Mouse (Mus musculus): ENCODE measurements around the gene Gm4969.
"Not testable (repeated sequence)": the region's sequence is repeated elsewhere in the genome, so short reads cannot be mapped to it uniquely, and the experiment has no call there.

Gm4969 gene

GRCm38 (mm10) chr7:19071024-19071423 is 47.1 kb downstream of the Gm4969 start:
- not testable (repeated sequence) for DNase-seq (ENCODE audit: low spot score)

DNA sequence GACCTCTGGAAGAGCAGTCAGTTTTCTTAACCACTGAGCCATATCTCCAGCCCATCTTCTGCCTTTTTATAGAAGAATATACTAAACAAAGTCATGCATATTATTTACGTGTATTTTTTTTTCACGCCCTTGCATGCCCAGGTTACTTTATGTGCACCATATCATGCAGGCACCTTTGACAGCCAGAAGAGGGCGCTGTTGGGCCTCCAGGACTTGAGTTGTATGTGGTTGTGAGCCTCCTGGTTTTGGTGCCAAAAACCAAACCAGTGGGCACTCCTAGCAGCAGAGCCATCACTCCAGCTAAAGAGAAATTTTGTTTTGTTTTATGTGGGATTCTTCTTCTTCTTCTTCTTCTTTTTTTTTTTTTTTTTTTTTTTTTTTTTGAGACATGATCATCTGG is 48.7 kb downstream of the Gm4969 start:
- DNase-seq (ENCODE audit: low spot score): peak; percentile 26

DNA sequence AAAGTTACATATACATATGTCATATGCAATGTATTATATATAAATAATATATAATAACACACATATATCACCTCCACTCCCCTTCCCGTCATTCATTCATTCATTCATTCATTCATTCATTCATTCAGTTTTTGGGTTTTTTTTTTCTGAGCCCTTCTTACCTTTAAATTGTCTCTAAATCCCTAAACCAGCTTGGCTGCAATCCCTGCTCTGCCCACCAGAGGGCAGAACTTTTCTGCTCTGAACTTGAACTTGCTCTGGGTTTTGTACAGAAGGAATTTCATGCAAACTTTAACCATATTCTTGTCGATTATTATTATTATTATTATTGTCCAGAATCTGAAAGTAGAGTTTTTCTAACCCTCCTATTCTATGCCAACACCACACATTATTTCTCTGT is 49.5 kb downstream of the Gm4969 start:
- DNase-seq (ENCODE audit: low spot score): peak; percentile 72

GRCm38 (mm10) chr7:19067935-19068334 is 50.2 kb downstream of the Gm4969 start:
- no peak for DNase-seq (ENCODE audit: low spot score)

GRCm38 (mm10) chr7:19067063-19067462 is 51.1 kb downstream of the Gm4969 start:
- DNase-seq (ENCODE audit: low spot score): no peak

DNA sequence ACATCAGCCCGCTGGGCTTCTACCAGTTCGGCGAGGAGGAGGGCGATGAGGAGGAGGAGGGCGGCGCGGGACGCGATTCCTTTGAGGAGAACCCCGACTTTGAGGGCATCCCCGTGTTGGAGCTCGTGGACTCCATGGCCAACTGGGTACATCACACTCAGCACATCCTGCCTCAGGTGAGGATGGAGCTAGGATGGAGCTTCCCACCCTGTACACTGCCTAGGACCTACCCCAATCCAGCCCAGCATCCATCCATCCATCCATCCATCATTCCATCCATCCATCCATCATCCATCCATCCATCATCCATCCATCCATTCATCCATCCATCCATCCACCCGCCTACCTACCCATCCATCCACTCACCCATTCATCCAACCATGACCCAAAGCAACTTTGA is 52.3 kb downstream of the Gm4969 start:
- DNase-seq (ENCODE audit: low spot score): no peak

DNA sequence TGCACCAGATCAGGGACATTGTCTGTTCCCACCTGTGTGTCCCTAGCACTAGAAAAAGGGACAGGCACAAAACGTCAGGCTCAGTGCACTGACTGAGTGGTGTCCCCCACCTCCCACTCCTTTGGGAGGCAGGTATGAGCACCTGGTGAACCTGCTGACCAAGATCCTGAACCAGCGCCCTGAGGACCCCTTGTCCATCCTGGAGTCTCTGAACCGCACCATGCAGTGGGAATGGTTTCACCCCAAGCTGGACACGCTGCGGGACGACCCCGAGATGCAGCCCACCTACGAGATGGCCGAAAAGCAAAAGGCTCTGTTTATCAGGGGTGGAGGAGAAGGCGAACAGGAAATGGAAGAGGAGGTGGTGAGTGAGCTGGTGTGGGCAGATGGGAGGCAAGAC is 60.8 kb downstream of the Gm4969 start:
- no peak for DNase-seq (ENCODE audit: low spot score)

DNA sequence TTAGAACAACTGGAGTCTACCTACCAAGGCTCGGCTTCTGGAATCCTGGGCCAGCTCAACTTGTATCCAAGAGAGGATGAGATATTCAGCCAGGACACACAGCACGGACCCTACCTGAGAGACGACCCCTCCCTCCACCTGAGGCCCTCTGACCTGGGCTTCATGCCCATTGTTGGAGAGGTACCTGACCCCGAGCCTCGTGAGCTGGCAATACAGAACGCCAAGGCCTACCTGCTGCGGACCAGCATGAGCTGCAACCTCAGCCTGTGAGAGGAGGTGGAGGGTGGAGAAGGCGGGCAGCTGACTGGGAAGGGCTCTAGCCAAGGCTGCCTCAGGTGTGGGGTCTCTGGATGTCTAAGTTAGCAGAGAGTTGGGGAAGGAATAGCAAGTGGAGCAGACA is 63.1 kb downstream of the Gm4969 start:
- no peak for DNase-seq (ENCODE audit: low spot score)

DNA sequence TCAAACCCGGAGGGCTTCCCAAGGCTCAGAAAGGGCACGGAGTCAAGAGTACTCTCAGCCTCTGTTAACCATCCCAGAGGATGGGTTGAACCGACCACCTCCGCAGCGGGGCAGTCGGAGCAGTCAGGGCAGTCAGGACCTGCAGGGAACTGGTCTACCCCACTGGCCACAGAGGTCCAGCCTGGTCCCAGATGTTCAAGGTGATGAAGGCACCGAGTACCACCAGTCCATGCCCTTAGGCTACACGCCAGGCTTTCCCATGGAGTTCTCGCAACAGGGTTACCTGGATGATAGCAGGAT is 63.4 kb downstream of the Gm4969 start:
- no peak for DNase-seq (ENCODE audit: low spot score)

- DNase-seq (ENCODE audit: low spot score): no peak
Measured at GRCm38 (mm10) chr7:19054047-19054776, 64.0 kb downstream of the Gm4969 start, which contains the start of gene Rsph6a. Gene Rsph6a, plus strand, starts transcription at chr7:19054690.

DNA sequence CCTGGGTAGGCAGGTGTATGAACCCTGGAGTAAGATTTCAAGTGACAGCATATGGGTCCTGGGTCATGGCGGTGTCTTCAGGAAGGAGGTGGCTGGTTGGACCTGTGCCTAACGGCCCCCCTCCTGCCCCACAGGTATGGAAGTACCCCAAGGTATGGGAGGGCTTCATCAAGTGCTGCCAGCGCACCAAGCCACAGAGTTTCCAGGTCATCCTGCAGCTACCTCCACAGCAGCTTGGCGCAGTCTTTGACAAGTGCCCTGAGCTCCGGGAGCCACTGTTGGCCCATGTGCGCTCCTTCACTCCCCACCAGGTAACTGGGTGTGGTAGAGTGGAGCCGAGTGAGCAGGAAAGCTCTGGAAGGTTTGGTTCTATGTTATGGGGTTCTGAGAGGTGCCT is 65.0 kb downstream of the Gm4969 start:
- no peak for DNase-seq (ENCODE audit: low spot score)

DNA sequence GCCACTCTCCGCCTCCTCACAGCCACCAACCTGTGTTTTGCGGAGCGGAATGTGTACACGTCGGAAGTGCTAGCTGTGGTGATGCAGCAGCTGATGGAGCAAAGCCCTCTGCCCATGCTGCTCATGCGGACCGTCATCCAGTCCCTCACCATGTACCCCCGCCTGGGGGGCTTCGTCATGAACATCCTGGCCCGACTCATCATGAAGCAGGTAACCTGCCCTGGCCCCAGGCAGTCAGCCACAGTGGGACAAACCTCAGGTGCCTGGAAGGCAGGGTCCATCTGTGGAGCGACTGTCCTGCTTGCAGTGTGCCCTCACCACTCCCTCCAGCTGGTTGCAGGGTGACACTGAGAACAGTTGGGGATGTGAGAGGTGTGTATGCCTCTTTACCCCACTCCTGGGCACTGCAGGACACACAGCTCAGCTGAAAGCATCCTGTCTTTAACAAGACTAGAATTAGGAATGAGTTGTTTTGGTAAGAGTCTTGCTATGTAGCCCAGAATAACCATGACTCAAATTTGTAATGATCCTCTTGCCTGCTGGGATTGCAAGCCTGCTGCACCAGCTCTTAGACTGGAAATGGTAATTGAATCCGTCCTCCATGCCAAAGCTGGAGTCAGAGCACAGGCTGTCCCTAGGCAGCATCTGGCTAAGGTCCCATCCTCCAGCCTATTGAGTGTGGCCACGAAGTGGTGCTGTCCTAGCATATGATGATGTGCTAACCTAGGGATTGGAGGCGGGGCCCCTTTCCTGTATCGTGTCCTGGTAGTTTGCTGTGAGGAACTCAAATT is 65.6 kb downstream of the Gm4969 start:
- DNase-seq (ENCODE audit: low spot score): no peak

- DNase-seq (ENCODE audit: low spot score): no peak
Measured at GRCm38 (mm10) chr7:19051161-19051560, 67.0 kb downstream of the Gm4969 start.

GRCm38 (mm10) chr7:19050172-19050571 is 68.0 kb downstream of the Gm4969 start:
- DNase-seq (ENCODE audit: low spot score): no peak

DNA sequence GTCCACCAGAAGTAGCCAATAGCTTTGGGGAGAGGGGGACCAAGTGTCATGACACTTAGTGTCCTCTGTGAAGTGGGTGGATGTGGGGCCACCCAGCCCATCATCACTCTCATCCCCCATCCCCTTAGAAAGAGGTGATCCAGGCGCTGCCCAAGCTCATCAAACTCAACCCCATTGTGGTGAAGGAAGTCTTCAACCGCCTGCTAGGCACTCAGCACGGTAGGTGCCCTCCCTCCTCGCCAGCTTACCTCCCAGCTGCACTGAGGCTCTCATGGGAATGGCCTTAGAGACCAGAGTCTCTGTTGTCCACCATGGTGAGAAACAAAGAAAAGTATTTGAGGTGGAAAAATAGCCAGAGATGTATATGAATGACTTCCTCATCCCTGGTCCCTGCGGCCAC is 68.9 kb downstream of the Gm4969 start:
- DNase-seq (ENCODE audit: low spot score): no peak

All from T-cell, adult 2 months (primary cell).